Mouse (Mus musculus) heart, adult 2 months (tissue): Measurements from ENCODE around the gene Gm20696. TPM values are rescaled to one million over a fixed set of nuclear protein-coding genes. Genes with fewer than 3 reads are reported as not detected.

Experiments
- DNase-seq, 2 experiments: peaks; one replicate each; pipeline ENCODE4 v3.0.0; 2021
- H3K27ac ChIP-seq: fragments of 200-600 bp; 2 replicates; pipeline ENCODE4 v1.8.1; 2022
- H3K27me3 ChIP-seq: fragments of 200-500 bp; 2 replicates; pipeline ENCODE4 v1.6.1; 2012; ENCODE audit warnings: mild to moderate bottlenecking, low read length, inconsistent platforms, mixed read lengths; ENCODE audit not compliant: control insufficient read depth, insufficient read depth
- H3K36me3 ChIP-seq: fragments of 200-500 bp; 2 replicates; pipeline ENCODE4 v1.6.1; 2012; ENCODE audit warnings: low read length, inconsistent platforms; ENCODE audit not compliant: control insufficient read depth, insufficient read depth
- H3K4me1 ChIP-seq: fragments of 200-500 bp; 2 replicates; pipeline ENCODE4 v1.6.1; 2011; ENCODE audit warnings: low read length; ENCODE audit not compliant: control insufficient read depth, insufficient read depth
- H3K4me3 ChIP-seq: fragments of 200-600 bp; 2 replicates; pipeline ENCODE4 v1.8.1; 2022
- H3K79me2 ChIP-seq: fragments of 200-500 bp; replicated peaks from 2 replicates; pipeline ENCODE4 v1.6.1; 2012; ENCODE audit warnings: mild to moderate bottlenecking, inconsistent platforms, low read length, moderate library complexity, mixed read lengths; ENCODE audit not compliant: control insufficient read depth, insufficient read depth
- H3K9ac ChIP-seq: fragments of 200-500 bp; 2 replicates; pipeline ENCODE4 v1.6.1; 2012; ENCODE audit warnings: low read depth, mild to moderate bottlenecking, control low read depth, inconsistent platforms, low read length, mixed read lengths
- CTCF ChIP-seq: fragments of 200-600 bp; IDR thresholded peaks from 2 replicates; pipeline ENCODE4 v1.8.1; 2022; ENCODE audit warnings: antibody characterized with exemption, mild to moderate bottlenecking, moderate library complexity
- EP300 ChIP-seq: fragments of 200-500 bp; IDR thresholded peaks from 2 replicates; pipeline ENCODE4 v1.6.1; 2011; ENCODE audit warnings: low read depth, low read length, control low read depth; ENCODE audit not compliant: insufficient read depth
- POLR2A ChIP-seq: fragments of 200-500 bp; IDR thresholded peaks from 2 replicates; pipeline ENCODE4 v1.6.1; 2011; ENCODE audit warnings: mild to moderate bottlenecking, low read depth, low read length, control low read depth; ENCODE audit not compliant: insufficient read depth
- WGBS: fragments of 180-500 bp; shearing (Covaris S2); methylation state at CpG from one replicate; pipeline ENCODE4 v1.1.7; 2018; 5-methylcytosine and 5-hydroxymethylcytosine counted together
- intact Hi-C: fragments of 180-260 bp; cut with DNase I; formaldehyde crosslinking; loops from one replicate; pipeline ENCODE4 v1.15.1; 2025
- polyA plus RNA-seq: library from polyadenylated mRNA; depleted of rRNA; stranded (reverse); fragments of >200 nt; gene quantifications from 2 replicates; pipeline ENCODE4 v1.2.3, GENCODE M21; 2012
- total RNA-seq, 2 experiments: library from RNA; stranded (reverse); gene quantifications; 2 replicates each; pipeline ENCODE4 v1.2.3; 2021

Gm20696 gene
- total and polyA plus RNA-seq, 3 experiments = 0.61 to 1.7 (median 1.4) TPM

GRCm38 (mm10) chr6:99253331-99253730 is 413.3 kb downstream of the Gm20696 start:
- Histone ChIP-seq H3K9ac (no peak overlapping the region), H3K27me3 (no peaks in the 10 kb centered on the region), H3K36me3 (no peaks in the 10 kb centered on the region), H3K4me1 (no peaks in the 10 kb centered on the region), H3K27ac (no peak overlapping the region), H3K79me2 (no peaks in the 10 kb centered on the region), H3K4me3 (no peak overlapping the region)
- TF ChIP-seq POLR2A (no peak), EP300 (no peak), CTCF (no peak)
- 82% methylated on average over 8 of the region's 8 CpGs for WGBS
- no peak for DNase-seq
- intact Hi-C loops = no loop called here

- WGBS = 70% methylated on average over 5 of the region's 5 CpGs
- Histone ChIP-seq H3K36me3 (no peaks in the 10 kb centered on the region), H3K79me2 (no peaks in the 10 kb centered on the region), H3K27me3 (no peaks in the 10 kb centered on the region), H3K27ac (no peak overlapping the region), H3K4me3 (no peak overlapping the region), H3K4me1 (no peaks in the 10 kb centered on the region), H3K9ac (no peak overlapping the region)
- intact Hi-C loops = no loop called here
- TF ChIP-seq CTCF (no peak), EP300 (no peak), POLR2A (no peak)
- no peak for DNase-seq
Observed at GRCm38 (mm10) chr6:99252816-99253215, 413.8 kb downstream of the Gm20696 start.

DNA sequence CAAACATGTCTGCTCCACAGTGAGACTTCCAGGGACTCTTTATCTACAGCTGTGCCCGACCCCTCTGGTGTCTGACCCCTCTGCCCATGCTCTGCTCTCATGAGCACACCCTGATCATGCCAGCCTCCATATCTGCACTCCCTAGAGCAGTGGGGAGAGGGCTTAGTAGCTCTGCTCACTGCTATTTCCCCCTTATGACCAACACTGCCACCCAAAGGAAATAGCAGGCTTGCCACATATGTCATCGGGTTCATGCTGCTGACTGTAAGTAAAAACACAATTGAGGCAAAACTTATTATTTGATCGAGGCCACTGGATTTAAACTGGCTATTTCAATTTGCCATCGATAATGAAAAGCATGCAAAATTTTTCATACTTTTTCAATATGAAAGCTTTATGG is 414.7 kb downstream of the Gm20696 start:
- H3K27ac ChIP-seq = no peak overlapping the region
- 85% methylated on average over 4 of the region's 4 CpGs for WGBS
- intact Hi-C loops = no loop called here
- no peaks in the 10 kb centered on the region for H3K4me1 ChIP-seq
- no peak overlapping the region for H3K9ac ChIP-seq
- H3K27me3 ChIP-seq = no peaks in the 10 kb centered on the region
- H3K79me2 ChIP-seq = no peaks in the 10 kb centered on the region
- TF ChIP-seq EP300 (no peak), CTCF (peak; percentile 56), POLR2A (no peak)
- no peak overlapping the region for H3K4me3 ChIP-seq
- no peaks in the 10 kb centered on the region for H3K36me3 ChIP-seq
- DNase-seq = no peak

DNA sequence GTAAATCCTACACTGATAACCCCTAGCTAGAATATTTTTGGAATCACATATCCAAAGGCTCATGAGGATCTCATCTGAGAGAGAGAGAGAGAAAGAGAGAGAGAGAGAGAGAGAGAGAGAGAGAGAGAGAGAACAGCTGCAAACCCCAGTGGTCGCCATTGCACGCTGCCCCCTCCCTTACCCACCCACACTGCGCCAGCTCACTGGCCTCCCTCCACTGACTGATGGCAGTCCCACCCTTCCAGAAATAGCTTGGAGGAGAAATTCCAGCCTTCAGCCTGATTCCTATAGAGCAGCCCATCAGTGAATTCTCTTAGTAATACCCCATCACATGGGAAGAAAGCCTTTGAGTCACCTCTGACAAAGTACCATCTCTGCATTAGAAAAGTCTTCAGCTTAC is 415.4 kb downstream of the Gm20696 start:
- Histone ChIP-seq H3K27ac (no peak overlapping the region), H3K4me1 (no peaks in the 10 kb centered on the region)

GRCm38 (mm10) chr6:99249496-99250030 is 417.0 kb downstream of the Gm20696 start:
- H3K4me3 ChIP-seq = no peak overlapping the region
- TF ChIP-seq CTCF (no peak), POLR2A (no peak), EP300 (no peak)
- H3K36me3 ChIP-seq = no peaks in the 10 kb centered on the region
- H3K4me1 ChIP-seq = no peaks in the 10 kb centered on the region
- H3K9ac ChIP-seq = no peak overlapping the region
- no peak overlapping the region for H3K27ac ChIP-seq
- H3K27me3 ChIP-seq = no peaks in the 10 kb centered on the region
- 80% methylated on average over 5 of the region's 5 CpGs for WGBS
- no peaks in the 10 kb centered on the region for H3K79me2 ChIP-seq
- DNase-seq = no peak
- intact Hi-C loops = loop anchor here (5.0 kb wide), 1 partner anchor 277 kb away; no protein-coding TSS in a partner anchor

More for the DNA sequence above, 415.4 kb downstream of the Gm20696 start:
- Histone ChIP-seq H3K9ac (no peak overlapping the region), H3K27me3 (no peaks in the 10 kb centered on the region), H3K79me2 (no peaks in the 10 kb centered on the region), H3K4me3 (no peak overlapping the region), H3K36me3 (no peaks in the 10 kb centered on the region)
- WGBS = 77% methylated on average over 3 of the region's 3 CpGs
- DNase-seq = no peak
- intact Hi-C loops = no loop called here
- TF ChIP-seq EP300 = no peak
- no peak for TF ChIP-seq CTCF
- TF ChIP-seq POLR2A = no peak

DNA sequence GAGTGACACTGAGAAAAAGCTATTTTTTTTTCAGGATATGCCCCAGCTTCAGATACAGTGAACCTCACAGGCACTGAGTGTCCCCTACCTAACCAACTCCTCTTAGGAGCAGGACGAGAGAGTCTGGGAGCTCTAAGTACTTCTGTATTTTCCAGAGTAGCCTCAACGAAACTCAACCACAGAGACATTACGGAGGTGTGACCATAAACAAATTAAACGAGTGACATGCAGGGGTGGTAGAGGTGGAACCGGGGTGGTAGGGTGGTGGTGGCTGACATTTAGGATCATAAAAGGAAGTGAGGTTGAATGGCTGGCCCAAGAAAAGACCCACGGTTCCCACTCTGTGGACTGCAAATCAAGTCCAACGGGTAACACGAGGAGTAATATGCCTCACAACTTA is 418.2 kb downstream of the Gm20696 start:
- H3K27me3 ChIP-seq = no peaks in the 10 kb centered on the region
- no peak overlapping the region for H3K9ac ChIP-seq
- no peak overlapping the region for H3K27ac ChIP-seq
- DNase-seq = no peak
- 88% methylated on average over 8 of the region's 8 CpGs for WGBS
- H3K79me2 ChIP-seq = no peaks in the 10 kb centered on the region
- no peaks in the 10 kb centered on the region for H3K36me3 ChIP-seq
- no peak for TF ChIP-seq CTCF
- no peak for TF ChIP-seq POLR2A
- TF ChIP-seq EP300 = no peak
- no peaks in the 10 kb centered on the region for H3K4me1 ChIP-seq
- no peak overlapping the region for H3K4me3 ChIP-seq
- intact Hi-C loops = loop anchor here (5.0 kb wide), 1 partner anchor 276 kb away; no protein-coding TSS in a partner anchor
